Mouse (Mus musculus): ENCODE results near the gene Krtap7-1.

DNA sequence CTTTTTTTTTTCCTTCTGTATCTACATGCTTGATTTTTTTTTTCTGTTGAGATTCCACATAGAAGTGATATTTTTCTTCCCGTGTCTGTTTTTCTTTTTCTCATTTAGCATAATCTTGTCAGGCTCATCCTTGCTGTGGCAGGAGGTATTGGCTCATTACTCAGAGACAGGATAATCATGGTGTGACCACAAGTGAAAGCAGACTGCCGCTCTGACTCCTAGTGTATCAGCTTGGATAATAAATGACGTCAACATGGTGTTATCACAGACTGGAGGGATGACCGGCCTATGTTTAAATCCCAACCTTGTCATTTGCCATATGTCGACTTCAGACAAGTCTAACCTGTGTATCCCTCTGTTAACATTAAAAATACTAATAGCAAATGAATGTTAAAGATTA, 46.9 kb downstream of the Krtap7-1 start:
- TF ChIP-seq EP300 (IDR thresholded peaks at IDR 0.05; ENCODE audit: insufficient read depth, low read depth, low read length) (no peak), POLR2A (IDR thresholded peaks at IDR 0.05; ENCODE audit: insufficient read depth, low read depth, low read length) (no peak), CTCF (IDR thresholded peaks at IDR 0.05) (no peak)
